Mouse (Mus musculus): ENCODE results near the gene Ruvbl1. TPM values are rescaled to one million over a fixed set of nuclear protein-coding genes. Genes with fewer than 3 reads are reported as not detected.

Ruvbl1 gene
- polyA plus RNA-seq (2014; fragmentation: Illumina TruSeq; extraction: RNeasy Lipid Tissue Mini Kit (QIAGEN cat#74804); ENCODE audit: low replicate concordance), result 2.1 TPM

GRCm38 (mm10) chr6:88465181-88465920, at the start of gene Ruvbl1:
Gene Ruvbl1 (plus strand): TSS chr6:88465409.

GRCm38 (mm10) chr6:88446063-88447002, 18.9 kb upstream of the Ruvbl1 start, which contains the start of gene Eefsec:
Gene Eefsec (minus strand): TSS chr6:88446539.

GRCm38 (mm10) chr6:88518404-88519263, 53.4 kb downstream of the Ruvbl1 start, which contains the start of gene Sec61a1:
Gene Sec61a1 (minus strand): TSS chr6:88518905.

Other genes with a start within 250 kb of the Ruvbl1 start
- not detected for gene Dnajb8, start 243.1 kb upstream of the Ruvbl1 start, polyA plus RNA-seq (2014; fragmentation: Illumina TruSeq; extraction: RNeasy Lipid Tissue Mini Kit (QIAGEN cat#74804); ENCODE audit: low replicate concordance)
- gene Eefsec, start 18.9 kb upstream of the Ruvbl1 start, polyA plus RNA-seq (2014; fragmentation: Illumina TruSeq; extraction: RNeasy Lipid Tissue Mini Kit (QIAGEN cat#74804); ENCODE audit: low replicate concordance), result not detected
- 182 TPM for gene Sec61a1, start 53.5 kb downstream of the Ruvbl1 start, polyA plus RNA-seq (2014; fragmentation: Illumina TruSeq; extraction: RNeasy Lipid Tissue Mini Kit (QIAGEN cat#74804); ENCODE audit: low replicate concordance)
- 1.9 TPM for gene Kbtbd12, start 172.5 kb downstream of the Ruvbl1 start, polyA plus RNA-seq (2014; fragmentation: Illumina TruSeq; extraction: RNeasy Lipid Tissue Mini Kit (QIAGEN cat#74804); ENCODE audit: low replicate concordance)